In the genomic region with DNA sequence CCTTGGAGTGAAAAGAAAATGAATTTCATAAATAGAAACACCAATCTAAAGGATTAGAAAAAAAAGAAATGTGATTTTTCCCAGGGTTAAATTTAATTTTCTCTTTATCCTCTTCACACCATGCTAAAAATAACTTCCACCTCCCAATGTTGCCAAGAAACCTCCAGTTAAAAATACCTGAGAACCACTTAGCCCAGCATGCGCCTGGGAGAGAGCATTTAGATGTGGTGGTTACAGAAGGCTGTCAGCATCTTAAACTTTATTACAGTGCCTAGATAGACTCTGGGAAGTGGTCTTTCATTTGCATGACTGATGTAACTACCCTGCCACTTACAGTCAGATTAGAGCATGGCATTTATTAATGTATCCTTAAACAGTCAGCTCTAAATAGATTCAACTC, we compare ENCODE assay signal across 34 mouse cellular contexts. TPM values are rescaled to one million over a fixed set of nuclear protein-coding genes. Genes with fewer than 3 reads are reported as not detected.
A peak's percentile ranks its signal among the peaks of the same experiment; 100 is the strongest.
DNase-seq lines count a peak whose midpoint lies in the region; ATAC-seq and TF ChIP-seq lines count a peak whose summit lies in the region.
"Had no signal": no experiment of that assay in that cellular context is flagged by ENCODE, and none has a peak within 500 bp of the region (broad histone marks: within the 10 kb centered on the region; RNA-seq: fewer than 3 reads in every experiment).

No protein-coding gene starts in this region.

- H3K9me3 ChIP-seq in heart, embryonic 11.5 days (replicated peaks; ENCODE audit: control insufficient read depth, low read length) = no peaks in the 10 kb centered on the region
- H3K9me3 ChIP-seq in heart, embryonic 16.5 days (replicated peaks; ENCODE audit: control insufficient read depth, low read length) = no peaks in the 10 kb centered on the region
- H3K9me3 ChIP-seq in limb, embryonic 10.5 days (replicated peaks) = no peaks in the 10 kb centered on the region
- H3K9me3 ChIP-seq: forebrain, embryonic 13.5 days; liver, embryonic 12.5 days had no signal

- TF ChIP-seq POLR2A in brain, embryonic 14.5 days (IDR thresholded peaks at IDR 0.05; ENCODE audit: borderline replicate concordance, extremely low read depth, insufficient read depth, insufficient read length, poor library complexity, severe bottlenecking) = no peak

- H3K27ac ChIP-seq in heart, embryonic 11.5 days (ENCODE audit: low read depth, low read length) = peak overlapping the region; percentile 41; the same call in 1 of the 2 replicates
- H3K27ac ChIP-seq in heart, embryonic 16.5 days (ENCODE audit: low read length) = no peak overlapping the region
- no peak overlapping the region for H3K27ac ChIP-seq in limb, embryonic 10.5 days
- H3K27ac ChIP-seq: forebrain, embryonic 13.5 days; left cerebral cortex, adult 2 months; liver, embryonic 12.5 days had no signal

- no peak for TF ChIP-seq CTCF in brain, embryonic 14.5 days (IDR thresholded peaks at IDR 0.05; ENCODE audit: borderline replicate concordance, extremely low read depth, insufficient read depth, insufficient read length)

- peaks cover 5% of the 10 kb centered on the region for H3K4me1 ChIP-seq in heart, embryonic 11.5 days (ENCODE audit: control insufficient read depth, insufficient read depth, low read length)
- peaks cover 10% of the 10 kb centered on the region for H3K4me1 ChIP-seq in heart, embryonic 16.5 days (ENCODE audit: control insufficient read depth, insufficient read depth, low read length)
- H3K4me1 ChIP-seq in limb, embryonic 10.5 days = peaks cover 9% of the 10 kb centered on the region; the same call in 1 of the 2 replicates
- H3K4me1 ChIP-seq: forebrain, embryonic 13.5 days; liver, embryonic 12.5 days had no signal

- H3K36me3 ChIP-seq in heart, embryonic 11.5 days (ENCODE audit: control insufficient read depth, insufficient read depth, low read length) = no peaks in the 10 kb centered on the region
- no peaks in the 10 kb centered on the region for H3K36me3 ChIP-seq in heart, embryonic 16.5 days (ENCODE audit: control insufficient read depth, insufficient read depth)
- H3K36me3 ChIP-seq in limb, embryonic 10.5 days = no peaks in the 10 kb centered on the region
- H3K36me3 ChIP-seq: liver, embryonic 12.5 days had no signal

- peak; percentile 19 for DNase-seq in heart, adult 8-10 months (ENCODE audit: low spot score)
- no peak for DNase-seq in heart, postnatal 25 days (ENCODE audit: low spot score)
- DNase-seq in brain, embryonic 14.5 days (ENCODE audit: low read depth) = peak; percentile 35
- DNase-seq in limb, embryonic 10.5 days (ENCODE audit: low spot score) = no peak
- no peak for DNase-seq in adipocyte (ENCODE audit: low spot score)
- no peak for DNase-seq in ovary, postnatal 10 days (ENCODE audit: low spot score)
- DNase-seq: adrenal gland, adult 8-10 months; cerebellum, adult 11 months; cerebellum, adult 9-10 months; cerebellum, postnatal 36 days; kidney, adult 11 months; kidney, postnatal 14 days; layer of hippocampus, adult 9-11 months; liver, postnatal 0 days; lung, postnatal 36 days; right cerebral cortex, adult 18-20 months; spleen, adult 18-20 months; thymus, adult 18-20 months; thymus, postnatal 4 days had no signal

- H3K27me3 ChIP-seq in heart, embryonic 11.5 days (ENCODE audit: control insufficient read depth, insufficient read depth, low read length) = no peaks in the 10 kb centered on the region
- H3K27me3 ChIP-seq in heart, embryonic 16.5 days (ENCODE audit: control insufficient read depth, insufficient read depth, low read length) = no peaks in the 10 kb centered on the region
- H3K27me3 ChIP-seq in limb, embryonic 10.5 days (ENCODE audit: low read depth, poor library complexity, severe bottlenecking) = no peaks in the 10 kb centered on the region
- H3K27me3 ChIP-seq: CH12.LX; forebrain, embryonic 13.5 days; liver, embryonic 12.5 days had no signal

- ATAC-seq in heart, embryonic 11.5 days (replicated peaks; ENCODE audit: insufficient number of reproducible peaks, low FRiP score, low TSS enrichment) = 0 out of 2 replicates have a peak, but pooled peaks have one; percentile 49
- peak; percentile 90 for ATAC-seq in heart, embryonic 16.5 days (replicated peaks; ENCODE audit: extremely low read depth, insufficient read depth, low FRiP score)
- ATAC-seq: activated CD4-positive, CD25-positive, alpha-beta regulatory T cell, adult 4 months; forebrain, embryonic 13.5 days; liver, embryonic 12.5 days; liver, postnatal 0 days; midbrain, embryonic 16.5 days had no signal

- intact Hi-C loops in heart, postnatal 25 days (cut with DNase I) = no loop called here

- H3K4me2 ChIP-seq in heart, embryonic 11.5 days = no peak overlapping the region
- H3K4me2 ChIP-seq in heart, embryonic 16.5 days (ENCODE audit: low read depth, low read length) = no peak overlapping the region
- H3K4me2 ChIP-seq: forebrain, embryonic 13.5 days; liver, embryonic 12.5 days; midbrain, embryonic 11.5 days had no signal

- WGBS in heart, embryonic 11.5 days (ENCODE audit: insufficient replicate concordance) = 47% methylated on average over 1 of the region's 1 CpGs
- WGBS in heart, embryonic 16.5 days = 26% methylated on average over 1 of the region's 1 CpGs
- 79% methylated on average over 1 of the region's 1 CpGs for WGBS in limb, embryonic 10.5 days

- H3K9ac ChIP-seq in heart, embryonic 11.5 days (ENCODE audit: low read depth, low read length) = no peak overlapping the region
- no peak overlapping the region for H3K9ac ChIP-seq in heart, embryonic 16.5 days (ENCODE audit: low read length)
- H3K9ac ChIP-seq: forebrain, embryonic 13.5 days; liver, embryonic 12.5 days; liver, postnatal 0 days had no signal

- H3K4me3 ChIP-seq in heart, embryonic 11.5 days (ENCODE audit: low read depth, low read length) = no peak overlapping the region
- no peak overlapping the region for H3K4me3 ChIP-seq in heart, embryonic 16.5 days (ENCODE audit: low read length)
- no peak overlapping the region for H3K4me3 ChIP-seq in limb, embryonic 10.5 days
- H3K4me3 ChIP-seq: forebrain, embryonic 13.5 days; left cerebral cortex, adult 2 months; liver, embryonic 12.5 days had no signal

RNA-seq across cellular contexts. Expression of a gene that starts 17.0 kb away (rescaled TPM):
- total RNA-seq in heart, adult 8-10 months (2022) = under 1 TPM; 0.16 to 0.75 (median 0.27) TPM
- total RNA-seq in heart, postnatal 25 days (2021) = under 1 TPM; 0.36 to 0.67 TPM
- 9.2 and 11.8 TPM in 2 replicates for polyA plus RNA-seq in brain, embryonic 14.5 days (2012; rRNA removed)
- polyA plus RNA-seq in heart, embryonic 11.5 days (2014; fragmentation: Nextera tagmentation; extraction: Ambion mirVana) = 0.20 and 0.24 TPM in 2 replicates
- polyA plus RNA-seq in heart, embryonic 16.5 days (2015; fragmentation: Nextera tagmentation; extraction: Ambion mirVana) = 0.11 and 0.46 TPM in 2 replicates
- polyA plus RNA-seq in limb, embryonic 10.5 days (2016; fragmentation: Nextera tagmentation; extraction: Ambion mirVana) = 0.09 TPM in 1 of 2 replicates, not detected in the other
- total RNA-seq: CH12.LX; ES-E14; gastrocnemius, adult 8-10 months; megakaryocyte, adult 5-6 weeks; neutrophil, adult 5-6 weeks had no signal
- polyA plus RNA-seq: C2C12; liver, embryonic 12.5 days; liver, postnatal 0 days; stomach, embryonic 16.5 days had no signal

Comparison
In these comparisons a context has a peak if more than half of its experiments do, and no peak if none do; other contexts are left out.
1. DNase-seq: peak in heart, adult 8-10 months (single experiment) and brain, embryonic 14.5 days (single experiment); none in heart, postnatal 25 days (single experiment), limb, embryonic 10.5 days (single experiment), adipocyte (single experiment) and ovary, postnatal 10 days (single experiment).